Mouse (Mus musculus) C2C12 (cell line): ENCODE measurements at regions not wholly inside any gene's neighbourhood (a gene's known extent, or its start where the extent isn't known, plus 50 kb on each side); places are given as distances from the start of the nearest gene placed in this dataset.

ENCODE experiments used
- H3K27me3 ChIP-seq: one replicate; pipeline ENCODE4 v1.6.1; 2011; ENCODE audit not compliant: control insufficient read depth, insufficient read depth, insufficient read length
- H3K36me3 ChIP-seq: one replicate; pipeline ENCODE4 v1.6.1; 2011; ENCODE audit not compliant: control insufficient read depth, insufficient read depth
- H3K4me3 ChIP-seq: one replicate; pipeline ENCODE4 v1.5.1; 2011; ENCODE audit warnings: mild to moderate bottlenecking, control low read depth; ENCODE audit not compliant: poor library complexity, insufficient read depth, severe bottlenecking
- H3K79me2 ChIP-seq: one replicate; pipeline ENCODE4 v1.6.1; 2011; ENCODE audit not compliant: control insufficient read depth, insufficient read depth
- H3K79me3 ChIP-seq: one replicate; pipeline ENCODE4 v1.6.1; 2011; ENCODE audit warnings: low read depth, control low read depth
- H3ac ChIP-seq: one replicate; pipeline ENCODE3; 2011; ENCODE audit warnings: low read depth; ENCODE audit not compliant: control insufficient read depth, insufficient read length
- CEBPB ChIP-seq: IDR thresholded peaks from one replicate; pipeline ENCODE4 v1.6.1; 2011; ENCODE audit warnings: low read depth, mild to moderate bottlenecking, control low read depth, moderate library complexity
- CTCF ChIP-seq: IDR thresholded peaks from one replicate; pipeline ENCODE4 v1.5.1; 2011; ENCODE audit not compliant: control insufficient read depth, insufficient read depth, insufficient read length
- FOSL1 ChIP-seq: IDR thresholded peaks from one replicate; pipeline ENCODE4 v1.8.0; 2011; ENCODE audit warnings: mild to moderate bottlenecking, low read length; ENCODE audit not compliant: poor library complexity, insufficient read depth, severe bottlenecking
- MAX ChIP-seq: IDR thresholded peaks from one replicate; pipeline ENCODE4 v1.6.1; 2011; ENCODE audit warnings: mild to moderate bottlenecking, control low read depth
- MYOD1 ChIP-seq: IDR thresholded peaks from one replicate; pipeline ENCODE4 v1.6.1; 2011; ENCODE audit warnings: low read depth; ENCODE audit not compliant: control insufficient read depth, insufficient read length
- MYOG ChIP-seq: IDR thresholded peaks from one replicate; pipeline ENCODE4 v1.6.1; 2011; ENCODE audit not compliant: control insufficient read depth, insufficient read length; ENCODE audit errors: extremely low read depth
- USF1 ChIP-seq: IDR thresholded peaks from one replicate; pipeline ENCODE4 v1.6.1; 2011; ENCODE audit warnings: low read depth, mild to moderate bottlenecking, control low read depth, moderate library complexity

GRCm38 (mm10) chr10:117456427-117456826, 76.6 kb upstream of the Cpsf6 start:
- Histone ChIP-seq H3ac (no peak overlapping the region), H3K4me3 (no peak overlapping the region), H3K36me3 (no peaks in the 10 kb centered on the region), H3K27me3 (no peaks in the 10 kb centered on the region), H3K79me3 (no peaks in the 10 kb centered on the region), H3K79me2 (no peaks in the 10 kb centered on the region)
- TF ChIP-seq CTCF (no peak), MYOG (no peak), FOSL1 (no peak), CEBPB (no peak), MYOD1 (no peak), USF1 (no peak), MAX (no peak)

GRCm38 (mm10) chr10:117455595-117456302, 75.9 kb upstream of the Cpsf6 start:
- no peak overlapping the region for H3K4me3 ChIP-seq
- no peaks in the 10 kb centered on the region for H3K79me3 ChIP-seq
- H3ac ChIP-seq = no peak overlapping the region
- H3K79me2 ChIP-seq = no peaks in the 10 kb centered on the region
- no peaks in the 10 kb centered on the region for H3K27me3 ChIP-seq
- no peaks in the 10 kb centered on the region for H3K36me3 ChIP-seq
- no peak for TF ChIP-seq USF1
- TF ChIP-seq MYOG = no peak
- no peak for TF ChIP-seq FOSL1
- peak; percentile 18 for TF ChIP-seq CTCF

DNA sequence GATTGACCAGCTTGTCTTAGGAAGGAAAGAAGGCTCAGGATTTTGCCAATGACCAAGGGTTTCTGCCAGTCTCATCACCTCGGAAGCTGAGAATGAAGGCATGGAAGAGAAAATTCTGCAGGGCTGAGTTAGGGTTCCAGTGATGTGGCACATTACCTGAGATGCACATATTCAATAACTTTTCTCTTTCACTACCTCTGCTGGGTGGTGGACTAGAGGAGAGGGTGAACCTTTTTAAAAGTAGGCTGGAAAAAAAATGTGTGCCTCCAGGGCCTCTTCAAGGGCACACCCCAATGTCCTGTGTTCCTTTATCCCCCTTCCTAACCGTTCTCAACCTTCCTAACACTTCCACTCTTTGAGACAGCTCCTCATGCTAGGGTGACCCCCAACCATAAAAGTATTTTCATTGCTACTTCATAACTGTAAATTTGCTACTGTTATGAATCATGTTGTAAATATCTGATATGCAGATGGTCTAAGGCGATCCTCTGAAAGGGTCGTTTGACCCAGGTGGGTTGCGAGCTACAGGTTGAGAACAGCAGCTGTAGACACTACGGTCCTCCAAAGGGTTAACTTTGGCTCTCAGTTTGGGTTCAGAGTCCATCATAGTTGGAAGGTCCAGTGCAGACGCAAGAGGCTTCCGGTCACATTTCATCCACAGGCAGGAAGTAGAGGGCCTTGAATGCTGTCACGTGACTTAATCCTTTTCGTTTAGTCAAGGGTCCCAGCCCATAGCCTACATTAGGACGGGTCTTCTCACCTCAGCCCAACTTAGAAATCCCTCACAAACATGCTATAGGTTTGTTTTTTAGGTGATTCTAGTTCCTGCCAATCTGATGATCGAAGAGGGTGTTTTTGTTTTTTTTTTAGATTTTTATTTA, 75.1 kb upstream of the Cpsf6 start:
- Histone ChIP-seq H3K79me2 (no peaks in the 10 kb centered on the region), H3K79me3 (no peaks in the 10 kb centered on the region), H3K4me3 (no peak overlapping the region), H3ac (no peak overlapping the region), H3K27me3 (no peaks in the 10 kb centered on the region), H3K36me3 (no peaks in the 10 kb centered on the region)
- TF ChIP-seq MYOD1 (no peak), MAX (no peak), FOSL1 (no peak), USF1 (peak; percentile 72)

DNA sequence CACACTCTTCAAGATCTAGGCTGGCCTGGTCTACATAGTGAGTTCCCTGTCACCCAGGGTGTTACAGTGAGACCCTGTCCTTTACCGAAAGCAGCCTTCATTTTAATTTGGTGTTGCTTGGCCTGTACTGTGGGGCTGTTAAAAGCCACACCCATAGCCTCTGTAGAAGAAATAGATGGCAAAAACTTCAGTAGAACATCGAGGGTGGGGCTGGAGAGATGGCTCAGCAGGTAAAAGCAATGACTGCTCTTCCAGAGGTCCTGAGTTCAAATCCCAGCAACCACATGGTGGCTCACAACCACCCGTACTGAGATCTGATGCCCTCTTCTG, 74.3 kb upstream of the Cpsf6 start:
- Histone ChIP-seq H3K36me3 (no peaks in the 10 kb centered on the region), H3K27me3 (no peaks in the 10 kb centered on the region), H3K79me2 (no peaks in the 10 kb centered on the region), H3ac (no peak overlapping the region), H3K79me3 (no peaks in the 10 kb centered on the region), H3K4me3 (no peak overlapping the region)
- TF ChIP-seq CTCF (no peak), MYOD1 (no peak), MYOG (no peak), FOSL1 (no peak), CEBPB (no peak), USF1 (no peak), MAX (no peak)

DNA sequence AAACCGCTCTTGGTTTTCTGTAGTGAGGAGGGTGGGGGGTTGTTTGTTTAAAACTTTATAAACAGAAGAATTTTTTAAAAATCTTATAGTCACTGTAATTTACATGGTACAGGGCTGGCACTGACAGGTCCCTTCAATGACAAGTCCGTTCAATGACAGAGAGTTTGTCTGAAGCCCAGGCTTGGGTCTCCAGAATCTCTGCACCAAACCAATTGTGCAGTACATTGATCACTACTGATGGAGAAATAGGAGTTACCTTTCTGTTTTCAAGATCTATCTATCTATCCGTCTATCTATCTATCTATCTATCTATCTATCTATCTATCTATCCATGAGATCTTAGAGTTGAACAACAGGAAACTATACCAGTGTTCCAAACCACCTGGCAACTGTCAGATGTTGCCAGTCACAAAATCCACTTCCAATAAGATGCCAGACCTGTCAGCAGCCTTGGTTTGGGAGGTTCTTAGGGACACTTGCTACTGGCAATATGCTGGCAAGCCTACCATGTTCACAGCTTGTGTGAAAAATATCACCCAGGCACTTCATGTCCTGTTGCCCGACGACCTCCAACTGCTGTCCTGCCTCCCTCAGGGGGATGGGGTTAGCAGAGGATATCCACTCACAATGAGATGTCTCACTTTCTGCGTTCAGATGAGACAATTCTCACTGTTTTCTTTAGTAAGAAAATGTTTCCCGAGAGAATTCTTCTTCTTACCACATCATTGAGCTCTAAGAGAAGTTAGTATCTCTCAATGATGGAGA, 73.8 kb upstream of the Cpsf6 start:
- TF ChIP-seq MAX = no peak
- TF ChIP-seq USF1 = no peak
- no peak for TF ChIP-seq CEBPB
- no peak for TF ChIP-seq CTCF
- no peak for TF ChIP-seq MYOG
- no peak for TF ChIP-seq MYOD1
- TF ChIP-seq FOSL1 = no peak
- H3K79me2 ChIP-seq = no peaks in the 10 kb centered on the region
- no peaks in the 10 kb centered on the region for H3K79me3 ChIP-seq
- no peak overlapping the region for H3K4me3 ChIP-seq
- H3K27me3 ChIP-seq = no peaks in the 10 kb centered on the region
- H3K36me3 ChIP-seq = no peaks in the 10 kb centered on the region
- H3ac ChIP-seq = no peak overlapping the region
